Mouse (Mus musculus) G1E (cell line): ENCODE measurements around the gene Prss34. TPM values are rescaled to one million over a fixed set of nuclear protein-coding genes. Genes with fewer than 3 reads are reported as not detected.

Experiments used
- ATAC-seq: 2 replicates; pipeline ENCODE4 v1.8.0; 2016; ENCODE audit warnings: mild to moderate bottlenecking; ENCODE audit not compliant: insufficient number of reproducible peaks, poor library complexity, low FRiP score, severe bottlenecking; ENCODE audit errors: extremely low read depth
- DNase-seq: peaks from one replicate; pipeline ENCODE4 v3.0.0; 2012; ENCODE audit warnings: low spot score
- H3K27me3 ChIP-seq: 2 replicates; pipeline ENCODE4 v1.6.1; 2012; ENCODE audit warnings: mild to moderate bottlenecking, low read length, inconsistent platforms; ENCODE audit not compliant: insufficient read depth
- H3K36me3 ChIP-seq: replicated peaks from 2 replicates; pipeline ENCODE3; 2012; ENCODE audit warnings: mild to moderate bottlenecking, inconsistent platforms
- H3K4me1 ChIP-seq: 2 replicates; pipeline ENCODE4 v1.6.1; 2012; ENCODE audit warnings: low read depth, low read length, inconsistent platforms, mixed read lengths; ENCODE audit not compliant: insufficient read depth
- H3K4me3 ChIP-seq: 2 replicates; pipeline ENCODE4 v1.5.1; 2012; ENCODE audit warnings: low read depth, mild to moderate bottlenecking, inconsistent platforms, low read length, moderate library complexity, mixed read lengths
- H3K9me3 ChIP-seq: replicated peaks from 2 replicates; pipeline ENCODE4 v1.6.1; 2012; ENCODE audit warnings: inconsistent platforms
- CTCF ChIP-seq: IDR thresholded peaks from 2 replicates; pipeline ENCODE4 v1.5.1; 2012; ENCODE audit warnings: low read depth, low read length, inconsistent platforms, mixed read lengths
- GATA1 ChIP-seq: IDR thresholded peaks from 2 replicates; pipeline ENCODE4 v1.6.1; 2012; ENCODE audit warnings: borderline replicate concordance, low read length, inconsistent platforms, mixed read lengths
- GATA2 ChIP-seq: IDR thresholded peaks from 2 replicates; pipeline ENCODE4 v1.6.1; 2012; ENCODE audit warnings: low read depth, low read length, inconsistent platforms, borderline replicate concordance
- POLR2AphosphoS5 ChIP-seq: IDR thresholded peaks from 2 replicates; pipeline ENCODE4 v1.6.1; 2012; ENCODE audit warnings: low read depth, low read length, inconsistent platforms; ENCODE audit not compliant: insufficient replicate concordance
- TAL1 ChIP-seq: conservative IDR thresholded peaks from 2 replicates; pipeline ENCODE4 v1.6.1; 2012; ENCODE audit warnings: low read depth, low read length, inconsistent platforms, mixed read lengths
- polyA plus RNA-seq: library from polyadenylated mRNA; stranded (reverse); fragments of >175 nt; gene quantifications from 2 replicates; pipeline ENCODE4 v1.2.3, GENCODE M21; 2012
- total RNA-seq, 2 experiments: library from RNA; stranded (forward) in 1 of 2; stranded (reverse) in 1 of 2; fragments of 200-1000 nt in 1 of 2; fragments of >200 nt in 1 of 2; fragmentation: Nextera tagmentation in 1 of 2; gene quantifications; 2 replicates each; pipeline ENCODE4 v1.2.3; 2014 to 2017

Gene Prss34
- total RNA-seq (2014; fragmentation: Nextera tagmentation) (not detected in 2 replicates), total RNA-seq (2017) (not detected in 2 replicates), polyA plus RNA-seq (0.06 TPM in 1 of 2 replicates, not detected in the other)

GRCm38 (mm10) chr17:25298094-25298493 lies at the start of gene Prss34:
Gene Prss34 (plus strand): TSS chr17:25298394.
- no peak within 1 kb of the TSS for H3K4me3 ChIP-seq
- ATAC-seq (no peak), DNase-seq (no peak)
- no peaks in the 10 kb centered on the region for H3K9me3 ChIP-seq
- peaks cover 82% of the 10 kb centered on the region for H3K4me1 ChIP-seq
- no peaks in the 10 kb centered on the region for H3K36me3 ChIP-seq
- TF ChIP-seq CTCF (no peak), GATA1 (no peak)
- H3K27me3 ChIP-seq: no peaks in the 10 kb centered on the region

DNA sequence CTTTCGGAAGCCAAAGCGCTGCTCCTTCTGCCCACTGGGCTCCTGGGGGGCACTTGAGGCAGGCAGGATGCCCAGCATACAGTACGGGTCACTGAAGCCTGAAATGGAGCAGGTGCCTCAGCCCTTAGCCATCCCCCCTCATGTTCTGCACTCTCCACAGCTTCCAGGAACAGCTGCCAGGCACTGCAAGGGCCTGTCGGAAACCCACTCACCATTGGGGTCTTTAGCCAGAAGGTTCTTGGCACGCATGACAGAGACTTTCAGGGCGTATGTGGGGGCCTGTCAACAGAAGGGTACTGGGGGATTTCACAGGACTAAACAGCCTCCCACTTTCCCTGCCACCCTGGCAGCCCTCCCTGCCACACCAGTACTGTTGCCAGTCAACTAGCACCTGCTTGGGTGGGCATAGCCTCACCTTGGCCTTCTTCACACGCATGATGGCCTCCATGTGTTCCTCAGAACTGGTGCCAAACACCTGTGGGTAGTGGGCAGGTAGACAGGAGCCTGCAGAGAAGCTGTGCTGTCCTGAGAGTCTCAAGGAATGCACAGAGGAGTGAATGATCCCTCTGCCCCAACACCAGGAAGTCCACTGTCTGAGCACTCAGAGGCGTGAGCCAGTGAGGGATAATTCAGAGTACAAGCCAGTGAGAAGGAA lies 47.9 kb upstream of the Prss34 start:
- H3K4me1 ChIP-seq: peaks cover 10% of the 10 kb centered on the region; the same call in 1 of the 2 replicates

GRCm38 (mm10) chr17:25252643-25253042 lies 45.6 kb upstream of the Prss34 start:
- peaks cover 75% of the 10 kb centered on the region for H3K27me3 ChIP-seq
- ATAC-seq (no peak), DNase-seq (no peak)
- H3K4me3 ChIP-seq: no peak overlapping the region
- H3K36me3 ChIP-seq: peaks cover 5% of the 10 kb centered on the region
- TF ChIP-seq CTCF (no peak), GATA2 (no peak), GATA1 (no peak), POLR2AphosphoS5 (no peak), TAL1 (no peak)
- peaks cover 19% of the 10 kb centered on the region for H3K4me1 ChIP-seq
- no peaks in the 10 kb centered on the region for H3K9me3 ChIP-seq

More for the DNA sequence above, 47.9 kb upstream of the Prss34 start:
- TF ChIP-seq GATA2 (no peak), GATA1 (no peak), TAL1 (no peak), POLR2AphosphoS5 (no peak), CTCF (no peak)
- Histone ChIP-seq H3K27me3 (peaks cover 81% of the 10 kb centered on the region), H3K9me3 (no peaks in the 10 kb centered on the region), H3K36me3 (peaks cover 11% of the 10 kb centered on the region), H3K4me3 (no peak overlapping the region)
- DNase-seq (no peak), ATAC-seq (no peak)

DNA sequence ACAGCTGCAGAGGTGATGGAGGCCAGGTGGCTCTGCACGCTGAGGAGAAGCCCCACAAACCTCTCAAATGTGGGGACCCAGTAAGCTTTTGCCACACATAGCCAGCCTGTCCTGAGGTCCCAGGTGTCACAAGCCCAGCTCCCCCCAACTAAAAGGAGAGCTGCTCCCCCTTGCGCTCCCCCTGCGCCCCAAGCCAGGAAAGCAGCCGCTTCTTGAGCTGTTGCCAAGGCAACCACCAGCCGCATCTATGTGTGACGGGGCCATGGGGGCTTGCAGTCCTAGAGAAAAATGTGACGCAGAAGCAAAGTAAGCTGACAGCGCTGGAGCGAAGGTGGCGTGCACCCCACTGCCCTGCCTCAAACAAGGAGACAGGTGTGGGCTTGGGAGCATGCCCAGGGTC lies 44.4 kb upstream of the Prss34 start:
- DNase-seq (no peak), ATAC-seq (no peak)
- TF ChIP-seq TAL1: no peak
- TF ChIP-seq GATA1: no peak
- TF ChIP-seq CTCF: no peak
- no peak for TF ChIP-seq GATA2
- no peak for TF ChIP-seq POLR2AphosphoS5
- H3K36me3 ChIP-seq: peaks cover 17% of the 10 kb centered on the region
- peaks cover 17% of the 10 kb centered on the region for H3K4me1 ChIP-seq
- H3K4me3 ChIP-seq: no peak overlapping the region
- H3K27me3 ChIP-seq: peaks cover 65% of the 10 kb centered on the region
- no peaks in the 10 kb centered on the region for H3K9me3 ChIP-seq

DNA sequence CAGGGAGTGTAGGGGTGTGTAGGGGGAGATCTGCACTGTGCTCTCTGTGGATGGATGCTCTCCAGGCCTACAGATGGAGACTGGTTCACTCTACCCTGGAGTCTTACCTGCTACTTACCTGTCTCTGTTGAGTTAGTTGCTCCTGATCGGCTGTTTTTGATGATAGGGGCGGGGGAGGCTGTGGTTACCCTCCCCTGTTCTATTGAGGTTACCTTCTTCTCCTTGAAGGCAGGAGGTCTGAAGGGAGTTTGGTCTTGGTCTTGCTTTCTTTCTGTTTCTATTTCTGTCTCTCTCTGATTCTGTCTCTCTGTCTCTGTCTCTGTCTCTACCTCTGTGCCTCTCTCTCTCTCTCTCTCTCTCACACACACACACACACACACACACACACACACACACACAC lies 43.1 kb upstream of the Prss34 start:
- ATAC-seq: no peak
- peaks cover 61% of the 10 kb centered on the region for H3K27me3 ChIP-seq

DNA sequence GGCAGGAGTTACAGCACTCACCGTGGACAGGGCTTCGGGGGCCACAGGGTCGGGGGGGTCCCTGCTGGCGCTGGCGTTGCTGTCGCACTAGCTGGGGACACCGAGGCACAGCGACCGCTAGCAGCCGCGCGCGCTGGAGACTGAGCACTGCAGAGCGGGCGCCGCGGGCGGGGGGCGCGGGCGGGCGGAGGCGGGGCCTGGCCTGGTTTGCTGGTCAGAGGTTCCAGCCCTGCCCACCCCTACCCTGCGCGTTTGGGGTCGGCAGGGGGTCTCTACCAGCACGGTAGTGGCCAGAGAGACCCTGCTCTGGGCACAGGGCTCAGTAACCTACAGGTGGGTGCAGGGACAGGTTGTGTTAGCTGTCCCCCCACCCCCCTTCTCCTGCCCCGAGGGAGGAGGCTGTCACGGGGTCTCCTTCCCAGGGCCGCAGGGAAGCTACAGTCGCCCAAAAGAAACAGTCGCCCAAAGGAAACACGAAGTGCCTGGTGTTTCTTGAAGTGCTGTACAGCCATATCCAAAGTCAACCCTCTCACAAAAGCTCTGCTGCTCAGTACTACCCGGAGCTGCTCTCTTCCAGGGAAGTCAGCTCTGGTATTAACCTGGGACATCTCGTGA lies 41.9 kb upstream of the Prss34 start, which contains the start of gene Baiap3:
Gene Baiap3, minus strand, starts transcription at position 225 of the 615 bp plus-strand sequence.
- TF ChIP-seq CTCF (no peak), TAL1 (no peak), POLR2AphosphoS5 (no peak), GATA2 (no peak), GATA1 (no peak)
- H3K27me3 ChIP-seq: peaks cover 49% of the 10 kb centered on the region
- peaks cover 35% of the 10 kb centered on the region for H3K36me3 ChIP-seq
- no peak for DNase-seq
- peaks cover 22% of the 10 kb centered on the region for H3K4me1 ChIP-seq
- no peak within 1 kb of the TSS; the same call in 1 of the 2 replicates for H3K4me3 ChIP-seq
- no peaks in the 10 kb centered on the region for H3K9me3 ChIP-seq
- no peak for ATAC-seq

More for the DNA sequence above, 43.1 kb upstream of the Prss34 start:
- no peak overlapping the region for H3K4me3 ChIP-seq
- H3K9me3 ChIP-seq: no peaks in the 10 kb centered on the region
- H3K4me1 ChIP-seq: peaks cover 22% of the 10 kb centered on the region
- H3K36me3 ChIP-seq: peaks cover 30% of the 10 kb centered on the region
- TF ChIP-seq CTCF: no peak
- no peak for TF ChIP-seq GATA1
- no peak for DNase-seq
